Mouse (Mus musculus) left cerebral cortex, postnatal 4 days (tissue): ENCODE data around the gene Fam98a. TPM values are rescaled to one million over a fixed set of nuclear protein-coding genes. Genes with fewer than 3 reads are reported as not detected.
A peak's percentile ranks its signal among the peaks of the same experiment; 100 is the strongest.

Source experiments
- DNase-seq: peaks from one replicate; pipeline ENCODE4 v3.0.0-alpha.2; 2022
- intact Hi-C: fragments of 180-260 bp; cut with DNase I; formaldehyde crosslinking; loops from one replicate; pipeline ENCODE4 v1.15.1; 2025
- total RNA-seq, 2 experiments: library from RNA; stranded (reverse); gene quantifications; 2 replicates each; pipeline ENCODE4 v1.2.3; 2021

Fam98a gene
- 10 to 100 TPM; 62.7 to 65.7 TPM for total RNA-seq

- intact Hi-C loops = no loop called here
- peak; percentile 99 for DNase-seq
Measured at GRCm38 (mm10) chr17:75551512-75552400, at the start of gene Fam98a. Gene Fam98a (minus strand): TSS chr17:75551946.

GRCm38 (mm10) chr17:75598652-75599051, 46.9 kb upstream of the Fam98a start:
- DNase-seq = no peak
- intact Hi-C loops = no loop called here

GRCm38 (mm10) chr17:75582738-75583137, 31.0 kb upstream of the Fam98a start:
- intact Hi-C loops = no loop called here
- no peak for DNase-seq

- no peak for DNase-seq
- intact Hi-C loops = no loop called here
Measured at GRCm38 (mm10) chr17:75575608-75576007, 23.9 kb upstream of the Fam98a start.

DNA sequence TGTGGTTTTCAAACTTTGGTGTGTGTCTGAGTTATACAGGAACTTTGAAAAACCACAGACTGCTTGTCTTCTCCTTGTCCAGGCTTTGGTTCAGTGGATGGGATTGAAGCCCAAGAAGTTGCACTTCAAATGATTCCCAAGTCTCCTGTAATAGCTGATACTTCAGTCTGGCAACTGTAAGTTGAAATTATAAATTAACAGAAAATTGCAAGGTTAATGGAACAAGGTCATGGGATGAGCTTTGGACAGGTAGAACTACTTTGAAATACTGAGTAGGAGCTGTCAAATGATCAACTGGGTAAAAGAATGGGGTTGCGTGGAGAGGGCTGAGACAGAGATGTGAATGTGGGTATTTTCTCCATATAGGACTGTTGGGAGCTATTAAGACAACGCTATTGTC, 6.3 kb upstream of the Fam98a start:
- intact Hi-C loops = no loop called here
- DNase-seq = no peak

DNA sequence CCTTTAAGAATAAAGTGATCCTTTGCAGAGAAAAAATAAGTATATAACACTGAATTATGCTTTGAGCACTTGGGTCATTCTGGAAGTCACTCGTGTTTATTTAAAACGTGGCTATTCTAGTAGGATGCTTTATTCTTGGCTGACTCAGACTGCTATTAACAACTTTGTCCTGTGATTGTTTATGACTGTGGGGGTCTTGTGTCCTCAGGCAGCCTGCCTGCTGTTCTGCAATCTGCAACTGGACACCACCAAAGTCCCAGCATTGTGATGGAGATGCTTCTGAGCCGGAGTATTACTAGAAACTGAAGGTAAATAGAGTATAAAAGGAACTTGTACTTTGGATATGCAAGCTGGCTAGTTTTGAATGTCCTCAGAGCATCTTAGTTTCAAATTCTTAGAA, 5.3 kb upstream of the Fam98a start:
- DNase-seq = no peak
- intact Hi-C loops = no loop called here

DNA sequence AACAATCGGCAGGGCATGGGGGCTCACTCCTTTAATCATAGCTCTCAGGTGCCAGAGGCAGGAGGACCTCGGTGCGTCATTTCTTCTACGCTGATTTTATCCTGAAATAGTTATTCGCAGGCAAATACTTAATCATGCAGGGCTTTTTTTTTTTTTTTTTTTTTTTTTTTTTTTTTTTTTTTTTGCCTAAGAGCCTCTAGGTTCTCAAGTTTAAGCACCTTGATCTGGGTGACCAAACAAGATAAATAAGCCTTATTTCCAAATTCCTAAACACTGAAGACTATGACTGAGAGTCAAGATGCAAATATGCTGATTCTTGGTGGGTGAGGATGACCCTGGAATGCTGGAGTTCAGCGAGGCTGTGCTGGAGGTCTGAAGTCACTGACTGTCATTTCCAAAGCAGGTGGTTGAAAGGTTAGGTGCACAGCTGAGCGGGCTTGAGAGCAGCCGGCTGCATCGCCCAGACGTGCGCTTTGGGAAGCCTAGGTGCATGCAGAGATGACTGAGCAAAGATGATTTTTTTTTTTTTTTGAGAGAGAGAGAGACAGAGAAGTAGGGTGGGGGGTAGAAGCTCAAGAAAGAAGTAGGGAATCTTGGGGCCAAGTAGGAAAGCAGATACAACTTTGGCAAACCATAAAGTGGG, 854 bp downstream of the Fam98a start:
- DNase-seq = peak; percentile 8
- intact Hi-C loops = no loop called here

DNA sequence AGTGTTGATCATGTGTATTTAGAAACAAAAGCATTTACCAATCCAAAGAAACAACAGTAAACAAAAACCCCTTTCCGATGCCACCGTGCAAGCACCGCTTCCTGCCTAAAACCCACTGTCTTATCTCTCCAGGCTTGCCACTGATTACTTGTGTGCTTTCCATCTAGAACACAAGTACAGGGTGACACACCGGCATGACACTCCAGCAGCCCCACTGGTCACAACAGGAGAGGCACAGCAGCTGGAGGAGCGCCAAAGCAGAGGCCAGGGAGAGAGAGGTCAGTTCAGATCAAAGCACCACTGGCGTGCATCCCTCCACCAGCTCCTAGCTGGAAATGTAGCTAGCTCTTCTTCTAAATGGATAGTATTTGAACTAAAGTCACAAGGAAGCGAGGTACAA, 7.5 kb downstream of the Fam98a start:
- DNase-seq = no peak
- intact Hi-C loops = no loop called here

GRCm38 (mm10) chr17:75543434-75543833, 8.3 kb downstream of the Fam98a start:
- intact Hi-C loops = no loop called here

DNA sequence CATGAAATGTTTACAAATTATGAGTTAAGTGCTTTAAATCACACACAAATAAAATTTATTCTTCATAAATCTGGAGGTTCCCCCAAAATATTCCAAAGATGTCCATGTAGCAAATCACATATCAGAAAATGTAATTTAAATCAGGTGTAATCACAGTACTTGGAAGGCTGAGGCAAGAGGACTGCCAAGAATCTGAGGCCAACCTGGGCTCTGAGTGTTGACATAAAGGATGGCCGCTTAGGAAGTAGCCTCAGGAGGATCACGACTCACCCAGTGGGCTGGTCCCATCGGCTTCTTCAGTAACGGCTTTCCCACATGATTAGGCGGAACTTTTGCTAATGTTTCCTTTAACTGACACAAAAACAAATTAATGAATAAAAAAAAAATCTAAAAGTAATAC, 11.9 kb downstream of the Fam98a start:
- intact Hi-C loops = loop anchor here (5.0 to 10.0 kb wide), 3 partner anchors 145 to 533 kb away; partner anchors contain the start of gene Ltbp1
- DNase-seq = no peak

More at GRCm38 (mm10) chr17:75543434-75543833, 8.3 kb downstream of the Fam98a start:
- DNase-seq = no peak

DNA sequence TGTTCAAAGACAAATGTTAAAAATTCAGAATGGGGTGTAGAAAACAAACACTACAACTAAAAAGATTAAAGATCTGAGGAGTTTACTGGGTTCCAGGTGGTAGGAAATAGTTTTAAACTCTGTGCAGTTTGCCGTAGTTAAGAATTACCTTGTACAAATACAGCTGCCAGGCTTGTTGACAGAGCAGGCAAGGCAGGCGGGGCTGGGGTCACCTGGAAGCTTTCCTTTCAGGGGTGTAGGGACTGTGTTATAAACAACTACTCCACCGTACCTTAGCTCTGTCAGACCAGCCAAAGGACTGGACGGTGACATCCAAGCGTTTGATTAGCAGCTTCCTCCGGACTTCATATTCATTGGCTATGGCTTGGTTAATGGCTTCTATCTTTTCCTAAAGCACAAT, 12.6 kb downstream of the Fam98a start:
- intact Hi-C loops = loop anchor here (5.0 to 10.0 kb wide), 3 partner anchors 144 to 532 kb away; partner anchors contain the start of gene Ltbp1
- DNase-seq = no peak

GRCm38 (mm10) chr17:75538431-75538830, 13.3 kb downstream of the Fam98a start:
- no peak for DNase-seq
- intact Hi-C loops = loop anchor here (5.0 to 10.0 kb wide), 3 partner anchors 144 to 531 kb away; partner anchors contain the start of gene Ltbp1

DNA sequence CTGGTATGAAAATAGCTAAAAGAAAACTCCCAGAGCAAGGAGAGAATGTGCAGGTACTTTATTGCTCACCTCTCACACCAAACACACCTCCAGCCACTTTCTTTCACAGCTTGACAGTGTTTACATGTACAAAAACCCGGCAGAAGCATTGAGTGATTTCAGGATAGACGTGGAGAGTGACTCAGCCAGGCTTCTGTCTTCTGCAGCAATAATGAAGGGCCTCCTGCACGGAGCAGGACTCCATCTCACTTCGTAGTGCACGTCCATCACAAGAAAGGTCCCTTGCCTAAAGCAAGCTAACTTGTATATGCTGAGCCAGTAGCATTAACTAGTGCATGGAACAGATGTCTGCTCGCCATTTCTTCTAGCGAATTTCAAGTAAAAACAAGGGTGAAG, 14.7 kb downstream of the Fam98a start:
- intact Hi-C loops = loop anchor here (5.0 to 10.0 kb wide), 3 partner anchors 142 to 530 kb away; partner anchors contain the start of gene Ltbp1
- DNase-seq = no peak

GRCm38 (mm10) chr17:75536396-75537049, 15.2 kb downstream of the Fam98a start:
- DNase-seq = peak; percentile 33
- intact Hi-C loops = loop anchor here (5.0 to 10.0 kb wide), 3 partner anchors 142 to 529 kb away; partner anchors contain the start of gene Ltbp1

GRCm38 (mm10) chr17:75535612-75536011, 16.1 kb downstream of the Fam98a start:
- intact Hi-C loops = loop anchor here (5.0 to 10.0 kb wide), 3 partner anchors 141 to 528 kb away; partner anchors contain the start of gene Ltbp1
- no peak for DNase-seq

- intact Hi-C loops = loop anchor here (5.0 to 10.0 kb wide), 3 partner anchors 140 to 527 kb away; partner anchors contain the start of gene Ltbp1
- no peak for DNase-seq
Measured at GRCm38 (mm10) chr17:75534314-75535020, 17.3 kb downstream of the Fam98a start.

DNA sequence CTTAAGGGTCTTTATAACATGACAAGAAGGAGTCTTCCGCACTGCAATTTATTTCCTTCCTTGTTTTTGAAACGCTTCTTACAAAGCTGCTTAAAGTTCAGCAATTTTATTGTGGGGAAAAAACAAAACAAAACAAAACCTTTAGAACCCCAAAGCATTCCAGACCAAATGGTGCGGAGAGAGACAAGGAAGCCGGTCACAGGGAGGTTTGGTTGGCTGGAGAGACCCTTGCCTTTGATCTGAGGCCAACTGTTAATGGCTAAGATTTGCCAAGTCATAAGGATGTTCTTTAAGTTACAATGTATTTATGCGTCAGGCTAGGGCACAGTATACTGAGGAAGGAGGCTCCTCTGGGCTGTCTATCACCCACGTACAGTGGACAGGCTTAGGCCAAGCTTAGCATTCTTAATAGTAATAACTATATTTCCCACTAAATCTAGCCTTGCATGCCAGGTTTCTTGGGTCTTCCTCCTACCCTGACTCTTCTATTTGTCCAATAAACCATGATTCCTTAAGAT, 19.2 kb downstream of the Fam98a start:
- intact Hi-C loops = loop anchor here (10.0 kb wide), 1 partner anchor 138 kb away; no protein-coding TSS in a partner anchor
- DNase-seq = no peak

- intact Hi-C loops = no loop called here
- DNase-seq = no peak
Measured at GRCm38 (mm10) chr17:75529222-75529935, 22.4 kb downstream of the Fam98a start.

DNA sequence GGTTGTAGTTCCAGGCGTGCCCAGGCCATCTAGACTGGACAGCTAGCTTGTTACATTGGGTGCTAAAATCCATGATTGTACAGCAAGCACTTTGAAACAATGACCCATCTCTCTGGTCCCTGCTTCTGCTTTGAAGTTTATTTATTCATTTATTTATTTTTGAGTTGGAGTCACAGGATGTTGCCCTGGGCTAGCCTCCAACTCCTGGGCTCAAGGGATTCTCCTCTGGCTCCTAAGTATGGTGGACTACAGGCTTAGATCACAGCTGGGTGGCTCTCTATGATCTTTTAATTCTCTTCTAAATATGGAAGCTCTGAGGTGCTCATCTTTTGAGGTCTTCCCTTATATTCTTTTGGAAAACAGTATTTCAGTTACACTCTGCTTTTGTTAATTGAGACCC, 25.3 kb downstream of the Fam98a start:
- intact Hi-C loops = no loop called here
- DNase-seq = no peak
